Mouse (Mus musculus) forebrain, embryonic 13.5 days (tissue): ENCODE results near the gene Stk11ip. TPM values are rescaled to one million over a fixed set of nuclear protein-coding genes. Genes with fewer than 3 reads are reported as not detected.

Experiments
- ATAC-seq: fragments of 200-750 bp; cut with Nextera tagmentation; 2 replicates; pipeline ENCODE4 v1.8.0; 2017
- H3K27ac ChIP-seq: fragments of 300-500 bp; sonication (generic); 2 replicates; pipeline ENCODE4 v1.5.1; 2015; ENCODE audit warnings: inconsistent platforms, mild to moderate bottlenecking, moderate library complexity
- H3K27me3 ChIP-seq: fragments of 300-500 bp; sonication (generic); 2 replicates; pipeline ENCODE4 v1.6.1; 2015; ENCODE audit warnings: mild to moderate bottlenecking, inconsistent platforms
- H3K36me3 ChIP-seq: fragments of 300-500 bp; sonication (generic); 2 replicates; pipeline ENCODE4 v1.6.1; 2015; ENCODE audit warnings: mild to moderate bottlenecking, inconsistent platforms; ENCODE audit not compliant: poor library complexity, severe bottlenecking
- H3K4me1 ChIP-seq: fragments of 300-500 bp; sonication (generic); 2 replicates; pipeline ENCODE4 v1.6.1; 2015; ENCODE audit warnings: inconsistent platforms
- H3K4me2 ChIP-seq: fragments of 300-500 bp; sonication (generic); 2 replicates; pipeline ENCODE4 v1.6.1; 2015; ENCODE audit warnings: inconsistent platforms, mild to moderate bottlenecking, moderate library complexity
- H3K4me3 ChIP-seq: fragments of 300-500 bp; sonication (generic); 2 replicates; pipeline ENCODE4 v1.5.1; 2015; ENCODE audit warnings: mild to moderate bottlenecking, inconsistent platforms
- H3K9ac ChIP-seq: fragments of 300-500 bp; sonication (generic); 2 replicates; pipeline ENCODE4 v1.6.1; 2015; ENCODE audit warnings: mild to moderate bottlenecking, inconsistent platforms
- H3K9me3 ChIP-seq: fragments of 300-500 bp; sonication (generic); replicated peaks from 2 replicates; pipeline ENCODE4 v1.6.1; 2016; ENCODE audit warnings: inconsistent platforms
- WGBS: fragments of 180-500 bp; shearing (Covaris S2); methylation state at CpG from one replicate; pipeline ENCODE4 v1.1.7; 2015; 5-methylcytosine and 5-hydroxymethylcytosine counted together
- polyA plus RNA-seq: library from polyadenylated mRNA; unstranded; fragments of >200 nt; fragmentation: Nextera tagmentation; extraction: Ambion mirVana; gene quantifications from 2 replicates; pipeline ENCODE4 v1.2.1, GENCODE M21; 2015

Gene Stk11ip
- polyA plus RNA-seq, 1 experiment from 2014 or later: 16.3 TPM

DNA sequence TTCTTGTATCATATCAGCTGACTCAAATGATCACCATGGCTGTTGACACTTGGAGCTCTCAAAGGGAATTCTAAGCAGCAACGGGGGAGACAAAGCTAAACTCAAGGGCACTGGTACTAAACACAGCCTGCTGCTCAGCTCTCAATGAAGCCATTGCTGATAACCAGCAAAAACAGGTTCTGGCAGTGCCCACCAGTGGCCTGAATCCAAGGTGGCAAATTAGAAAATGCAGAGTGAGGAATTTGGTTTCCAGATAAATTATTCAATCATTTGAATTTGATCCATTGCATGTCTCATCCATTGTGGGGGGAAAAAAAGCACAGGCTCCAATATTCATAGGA is 40.5 kb downstream of the Stk11ip start:
- Histone ChIP-seq H3K27ac (0 out of 2 replicates have a peak overlapping the region, but pooled peaks have one; percentile 0), H3K4me2 (no peak overlapping the region), H3K4me1 (peaks cover 21% of the 10 kb centered on the region), H3K9me3 (no peaks in the 10 kb centered on the region; the same call in 1 of the 2 replicates), H3K27me3 (no peaks in the 10 kb centered on the region), H3K4me3 (no peak overlapping the region), H3K36me3 (peaks cover 16% of the 10 kb centered on the region), H3K9ac (no peak overlapping the region)
- WGBS: 77% methylated on average over 1 of the region's 1 CpGs
- no peak for ATAC-seq

DNA sequence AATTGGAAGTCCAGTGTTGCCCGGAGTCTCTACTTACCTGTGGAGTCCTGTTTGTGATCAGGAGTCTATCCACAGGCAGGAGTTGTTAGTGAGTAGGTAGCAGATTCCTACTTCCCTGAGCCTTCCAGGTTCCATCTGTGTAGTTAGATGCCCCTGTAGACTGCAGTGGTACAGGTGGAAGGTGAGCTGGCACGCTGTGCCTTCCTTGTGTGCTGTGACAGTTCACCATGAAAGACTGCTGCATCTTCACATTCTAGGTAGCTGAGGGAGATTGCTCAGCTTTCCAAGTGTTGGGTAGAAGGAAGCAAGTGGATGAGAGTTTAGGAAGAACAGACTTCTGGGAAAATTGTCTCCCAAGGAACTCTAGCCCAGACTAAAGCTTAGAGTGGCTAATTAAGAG is 42.8 kb downstream of the Stk11ip start:
- Histone ChIP-seq H3K4me1 (peaks cover 18% of the 10 kb centered on the region), H3K4me3 (no peak overlapping the region), H3K9me3 (no peaks in the 10 kb centered on the region; the same call in 1 of the 2 replicates), H3K27me3 (no peaks in the 10 kb centered on the region; the same call in 1 of the 2 replicates), H3K9ac (no peak overlapping the region), H3K36me3 (no peaks in the 10 kb centered on the region), H3K27ac (no peak overlapping the region), H3K4me2 (no peak overlapping the region)
- 94% methylated on average over 2 of the region's 2 CpGs for WGBS
- ATAC-seq: no peak

DNA sequence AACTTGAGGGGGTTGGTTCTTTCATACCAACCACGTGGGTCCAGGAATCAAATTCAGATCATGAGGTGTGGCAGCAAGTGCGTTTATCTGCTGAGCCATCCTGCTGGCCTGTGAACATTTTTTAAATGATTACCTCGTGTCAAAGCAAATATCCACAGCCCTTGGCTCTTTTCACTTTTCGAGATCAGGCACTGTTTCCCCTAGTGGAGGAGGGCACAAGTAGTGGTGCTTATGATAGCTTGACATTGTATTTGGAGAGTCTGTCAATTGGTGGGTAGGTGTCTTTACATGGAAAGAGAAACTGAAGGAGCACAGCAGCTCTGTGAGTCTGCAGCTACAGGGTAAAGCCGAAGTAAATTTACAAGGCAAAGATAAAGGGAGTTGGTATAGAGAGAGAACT is 43.6 kb downstream of the Stk11ip start:
- WGBS: 72% methylated on average over 5 of the region's 5 CpGs
- H3K27me3 ChIP-seq: no peaks in the 10 kb centered on the region; the same call in 1 of the 2 replicates
- no peak overlapping the region for H3K9ac ChIP-seq
- ATAC-seq: no peak
- H3K27ac ChIP-seq: no peak overlapping the region
- no peak overlapping the region for H3K4me2 ChIP-seq
- no peaks in the 10 kb centered on the region; the same call in 1 of the 2 replicates for H3K9me3 ChIP-seq
- H3K4me1 ChIP-seq: peaks cover 10% of the 10 kb centered on the region
- H3K4me3 ChIP-seq: no peak overlapping the region
- H3K36me3 ChIP-seq: no peaks in the 10 kb centered on the region

DNA sequence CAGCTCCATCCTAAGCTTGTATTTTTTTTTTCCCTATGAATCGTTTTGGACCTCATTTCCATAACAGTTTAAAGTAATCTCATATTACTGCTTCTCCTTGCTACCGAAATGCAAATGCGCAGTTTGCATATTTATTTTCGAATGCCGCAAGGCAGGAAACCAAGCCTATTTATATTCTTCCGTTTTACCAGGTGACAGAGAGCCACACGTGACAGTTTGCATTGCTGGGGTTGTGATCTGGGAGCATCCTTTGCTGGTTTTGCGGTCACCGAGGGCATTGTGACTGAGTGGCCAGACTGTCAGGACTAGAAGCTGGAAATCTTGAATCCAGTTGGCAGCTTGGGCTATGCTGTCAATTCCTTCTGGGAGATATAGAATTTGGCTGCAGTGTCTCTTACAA is 44.3 kb downstream of the Stk11ip start:
- Histone ChIP-seq H3K4me3 (no peak overlapping the region), H3K9ac (no peak overlapping the region), H3K9me3 (no peaks in the 10 kb centered on the region; the same call in 1 of the 2 replicates), H3K36me3 (no peaks in the 10 kb centered on the region), H3K4me1 (peaks cover 8% of the 10 kb centered on the region; the same call in 1 of the 2 replicates), H3K27me3 (no peaks in the 10 kb centered on the region; the same call in 1 of the 2 replicates), H3K27ac (no peak overlapping the region), H3K4me2 (no peak overlapping the region)
- 72% methylated on average over 9 of the region's 9 CpGs for WGBS
- ATAC-seq: no peak

DNA sequence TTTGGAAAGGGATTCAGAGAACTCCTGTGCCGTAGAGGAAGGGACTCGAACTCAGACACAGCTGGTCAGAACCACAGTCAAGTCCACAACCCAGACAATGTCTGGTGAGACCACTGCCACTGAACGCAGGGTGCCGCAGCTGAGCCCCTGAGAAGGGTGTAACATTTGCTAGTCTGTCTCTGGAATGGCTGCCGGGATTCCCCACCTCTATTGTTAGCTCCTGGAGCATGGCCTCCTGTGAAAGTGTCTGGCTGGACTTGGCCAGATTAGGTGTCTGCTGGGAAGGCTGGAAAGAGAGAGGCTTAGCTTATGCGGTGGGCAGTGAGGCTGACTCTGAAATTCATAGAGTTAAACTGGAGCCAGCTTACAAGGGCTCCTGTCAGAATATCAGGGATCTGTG is 49.1 kb downstream of the Stk11ip start:
- Histone ChIP-seq H3K36me3 (no peaks in the 10 kb centered on the region), H3K4me1 (0 out of 2 replicates have a peak, but pooled peaks cover 7% of the 10 kb centered on the region), H3K4me2 (no peak overlapping the region), H3K9ac (no peak overlapping the region), H3K4me3 (no peak overlapping the region), H3K27me3 (no peaks in the 10 kb centered on the region; the same call in 1 of the 2 replicates), H3K9me3 (no peaks in the 10 kb centered on the region), H3K27ac (no peak overlapping the region)
- WGBS: 65% methylated on average over 6 of the region's 6 CpGs
- no peak for ATAC-seq

DNA sequence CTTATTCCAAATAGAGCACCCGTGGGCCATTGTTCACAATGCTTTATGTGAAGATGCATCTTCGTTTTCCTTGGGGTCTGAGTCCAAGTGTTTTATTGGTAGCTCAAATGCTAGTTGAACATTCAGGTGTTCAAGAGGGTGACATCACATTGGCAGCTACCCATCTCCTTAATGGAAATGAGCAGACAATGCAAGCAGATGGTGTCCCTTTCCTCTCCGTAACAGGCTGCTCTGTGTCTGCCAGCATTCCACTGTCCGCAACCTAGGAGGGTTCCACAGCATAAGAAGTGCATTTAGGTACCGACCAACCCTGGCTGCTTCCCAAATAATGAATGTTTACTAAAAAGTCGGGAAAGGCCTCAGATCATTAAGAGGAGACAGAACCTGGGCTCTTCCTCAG is 51.4 kb downstream of the Stk11ip start:
- H3K9me3 ChIP-seq: no peaks in the 10 kb centered on the region
- 72% methylated on average over 6 of the region's 6 CpGs for WGBS
- H3K27me3 ChIP-seq: no peaks in the 10 kb centered on the region; the same call in 1 of the 2 replicates
- H3K9ac ChIP-seq: no peak overlapping the region
- no peak overlapping the region for H3K27ac ChIP-seq
- H3K4me1 ChIP-seq: 0 out of 2 replicates have a peak, but pooled peaks cover 7% of the 10 kb centered on the region
- H3K4me3 ChIP-seq: no peak overlapping the region
- H3K4me2 ChIP-seq: no peak overlapping the region
- no peak for ATAC-seq
- no peaks in the 10 kb centered on the region for H3K36me3 ChIP-seq

DNA sequence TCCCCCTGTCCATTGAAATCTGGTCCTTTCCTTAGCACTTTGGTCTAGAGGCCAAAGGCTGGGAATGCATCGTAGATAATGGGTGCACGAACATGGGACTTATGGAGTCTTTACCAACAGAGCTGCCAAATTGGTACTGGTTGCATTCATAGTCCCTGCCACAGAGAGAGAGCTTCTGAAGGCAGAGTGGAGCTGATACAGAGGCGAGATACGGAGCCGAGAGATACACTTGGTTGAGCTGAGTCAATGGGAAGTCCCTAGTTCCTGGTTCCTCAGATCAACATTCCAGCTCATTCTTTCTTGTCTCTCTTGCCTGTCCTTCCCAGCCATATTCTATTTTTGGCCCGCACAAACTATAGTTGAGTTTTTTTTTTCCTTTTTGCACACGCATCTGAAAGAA is 52.4 kb downstream of the Stk11ip start:
- ATAC-seq: no peak
- Histone ChIP-seq H3K27me3 (no peaks in the 10 kb centered on the region; the same call in 1 of the 2 replicates), H3K27ac (no peak overlapping the region), H3K36me3 (no peaks in the 10 kb centered on the region), H3K9ac (no peak overlapping the region), H3K4me3 (no peak overlapping the region), H3K9me3 (no peaks in the 10 kb centered on the region), H3K4me1 (0 out of 2 replicates have a peak, but pooled peaks cover 7% of the 10 kb centered on the region), H3K4me2 (no peak overlapping the region)
- 85% methylated on average over 7 of the region's 7 CpGs for WGBS

DNA sequence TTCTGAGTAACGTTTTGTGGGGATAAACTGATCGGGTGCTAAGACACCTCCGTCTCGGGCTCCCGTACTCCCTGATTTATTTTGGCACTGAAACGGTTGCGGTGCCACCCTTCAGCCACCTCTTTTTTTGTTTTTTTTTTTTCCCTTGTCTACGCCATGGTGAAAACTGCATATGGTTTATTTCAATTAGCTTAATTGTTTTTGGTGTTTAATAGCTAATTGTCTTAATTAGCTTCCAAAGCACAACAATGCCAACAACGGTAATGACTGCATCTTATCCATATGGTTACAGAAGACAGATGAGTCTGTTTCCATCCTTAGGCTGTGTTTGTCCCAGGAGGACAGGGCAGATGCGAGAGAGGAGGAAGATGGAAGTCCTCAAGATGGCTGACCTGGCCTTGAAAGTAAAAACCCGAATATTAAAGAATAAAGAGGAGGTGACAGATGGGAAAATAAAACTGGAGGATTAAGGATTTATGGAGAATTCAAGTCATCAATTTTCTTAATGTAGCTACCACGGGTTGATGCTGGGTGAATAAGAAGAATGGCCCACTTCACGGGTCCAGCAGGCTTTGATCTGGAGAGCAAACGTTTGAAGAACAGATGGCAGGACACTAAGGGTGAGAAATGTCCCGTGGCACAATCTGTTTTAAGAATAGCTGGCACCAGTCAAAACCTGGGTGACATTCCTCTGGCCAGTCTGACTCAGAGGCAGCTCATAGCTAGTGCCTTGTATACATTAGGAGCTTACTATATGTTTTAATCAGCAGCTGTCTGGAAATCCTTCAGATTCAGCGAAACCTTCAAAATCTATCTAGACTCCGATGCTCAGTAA is 53.4 kb downstream of the Stk11ip start:
- Histone ChIP-seq H3K9ac (no peak overlapping the region), H3K4me3 (no peak overlapping the region), H3K27ac (no peak overlapping the region), H3K27me3 (no peaks in the 10 kb centered on the region), H3K9me3 (no peaks in the 10 kb centered on the region), H3K36me3 (no peaks in the 10 kb centered on the region), H3K4me2 (no peak overlapping the region), H3K4me1 (0 out of 2 replicates have a peak, but pooled peaks cover 7% of the 10 kb centered on the region)
- 57% methylated on average over 17 of the region's 17 CpGs for WGBS
- ATAC-seq: no peak

DNA sequence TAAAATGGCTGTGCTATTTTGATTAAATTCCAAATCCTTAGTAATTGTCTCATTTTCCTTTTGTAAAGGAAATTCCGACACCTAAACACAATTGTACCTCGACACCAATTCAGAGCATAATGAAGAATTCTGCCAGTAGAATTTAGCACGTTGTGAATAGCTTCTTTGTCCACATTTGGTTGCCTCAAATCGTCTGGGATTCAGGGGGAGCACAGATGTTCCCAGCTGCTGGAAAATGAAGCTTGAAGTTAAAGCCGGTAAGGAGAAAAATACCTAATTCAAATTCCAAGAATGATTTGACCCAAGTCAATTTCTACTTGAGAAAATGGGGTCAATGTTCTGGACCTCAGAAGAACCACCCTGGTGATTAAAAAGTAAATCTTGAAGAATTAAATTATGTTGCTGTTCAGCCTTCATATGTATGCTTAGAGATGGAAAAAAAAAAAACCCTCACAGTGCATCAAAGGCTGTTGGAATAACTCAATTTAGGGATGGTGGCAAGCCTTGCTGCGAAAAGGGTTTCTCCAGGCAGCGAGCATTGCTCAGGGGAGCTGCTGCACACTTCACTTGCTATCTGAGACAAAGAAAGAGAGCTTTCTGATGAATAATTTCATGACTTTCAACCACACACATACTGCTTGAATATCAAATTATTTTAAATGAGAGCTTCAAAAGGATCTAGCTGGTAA is 60.8 kb downstream of the Stk11ip start:
- 0 out of 2 replicates have a peak, but pooled peaks have one; percentile 48 for ATAC-seq
- Histone ChIP-seq H3K4me2 (no peak overlapping the region), H3K4me1 (peaks cover 11% of the 10 kb centered on the region), H3K9ac (no peak overlapping the region), H3K36me3 (no peaks in the 10 kb centered on the region), H3K4me3 (no peak overlapping the region), H3K27ac (peak overlapping the region; percentile 48; the same call in 1 of the 2 replicates), H3K9me3 (no peaks in the 10 kb centered on the region), H3K27me3 (no peaks in the 10 kb centered on the region)
- WGBS: 19% methylated on average over 7 of the region's 7 CpGs

DNA sequence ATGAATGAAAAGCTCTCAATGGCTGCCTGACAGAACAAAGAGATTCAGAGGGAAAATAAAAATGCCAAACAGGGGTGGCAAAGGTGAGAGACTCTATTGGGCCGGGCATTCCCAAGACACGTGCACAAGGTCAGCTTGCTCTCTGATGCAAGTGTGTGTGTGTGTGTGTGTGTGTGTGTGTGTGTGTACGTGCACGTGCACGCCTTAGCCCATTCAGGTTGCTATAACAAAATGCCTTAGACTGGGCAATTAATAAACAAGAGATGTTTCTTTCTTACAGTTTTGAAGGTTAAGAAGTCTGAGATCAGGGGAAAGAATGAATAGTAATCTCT is 61.3 kb downstream of the Stk11ip start:
- Histone ChIP-seq H3K9ac (no peak overlapping the region), H3K4me2 (no peak overlapping the region), H3K4me3 (no peak overlapping the region), H3K36me3 (no peaks in the 10 kb centered on the region), H3K9me3 (no peaks in the 10 kb centered on the region), H3K4me1 (peaks cover 11% of the 10 kb centered on the region), H3K27me3 (no peaks in the 10 kb centered on the region), H3K27ac (peak overlapping the region; percentile 48; the same call in 1 of the 2 replicates)
- WGBS: 53% methylated on average over 5 of the region's 5 CpGs
- 0 out of 2 replicates have a peak, but pooled peaks have one; percentile 30 for ATAC-seq

DNA sequence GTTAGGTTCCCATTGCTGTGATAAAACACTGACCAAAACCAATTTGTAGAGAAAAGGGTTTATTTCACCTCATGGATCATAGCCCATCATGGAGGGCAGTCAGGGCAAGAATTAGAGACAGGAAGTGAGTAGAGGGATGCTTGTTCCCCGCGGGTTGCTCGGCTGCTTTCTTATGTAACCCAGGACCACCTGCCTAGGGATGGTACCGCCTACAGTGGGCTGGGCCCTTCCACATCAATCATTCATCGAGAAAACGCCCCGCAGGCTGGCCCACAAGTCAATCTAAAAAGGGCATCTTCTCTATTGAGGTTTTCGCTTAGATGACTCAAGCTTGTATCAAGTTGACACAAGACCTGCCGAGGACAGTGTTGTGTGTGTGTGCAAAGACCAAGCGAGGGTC is 61.7 kb downstream of the Stk11ip start:
- 79% methylated on average over 10 of the region's 10 CpGs for WGBS
- Histone ChIP-seq H3K9me3 (no peaks in the 10 kb centered on the region), H3K36me3 (no peaks in the 10 kb centered on the region), H3K4me3 (no peak overlapping the region), H3K4me2 (no peak overlapping the region), H3K4me1 (peaks cover 13% of the 10 kb centered on the region), H3K27me3 (no peaks in the 10 kb centered on the region), H3K27ac (no peak overlapping the region), H3K9ac (no peak overlapping the region)
- no peak for ATAC-seq

DNA sequence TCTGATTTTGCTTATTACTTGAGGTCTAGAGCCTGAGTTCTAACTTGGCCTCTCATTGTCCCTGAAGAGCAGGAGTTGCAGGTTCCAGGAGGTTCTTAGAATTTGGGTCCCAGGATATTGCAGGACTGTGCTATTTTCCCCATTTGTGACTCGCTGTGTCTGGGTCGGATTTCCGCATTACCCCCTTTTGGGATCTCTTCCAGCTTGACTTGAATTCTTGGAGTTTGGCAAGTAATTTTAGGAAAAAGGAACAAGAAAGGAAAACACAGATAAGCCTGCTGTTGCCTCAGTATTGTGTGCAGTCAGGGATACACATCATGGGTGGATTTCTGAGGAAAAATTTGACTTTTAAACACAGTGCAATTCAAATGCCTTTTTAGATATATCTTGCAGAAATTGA is 65.5 kb downstream of the Stk11ip start:
- Histone ChIP-seq H3K36me3 (no peaks in the 10 kb centered on the region), H3K27me3 (no peaks in the 10 kb centered on the region), H3K4me3 (no peak overlapping the region), H3K9ac (no peak overlapping the region), H3K9me3 (no peaks in the 10 kb centered on the region), H3K4me1 (peaks cover 27% of the 10 kb centered on the region), H3K4me2 (no peak overlapping the region), H3K27ac (no peak overlapping the region)
- WGBS: 94% methylated on average over 3 of the region's 3 CpGs
- ATAC-seq: no peak
